Comparison of ENCODE assay signal across 12 mouse cellular contexts in the genomic region with DNA sequence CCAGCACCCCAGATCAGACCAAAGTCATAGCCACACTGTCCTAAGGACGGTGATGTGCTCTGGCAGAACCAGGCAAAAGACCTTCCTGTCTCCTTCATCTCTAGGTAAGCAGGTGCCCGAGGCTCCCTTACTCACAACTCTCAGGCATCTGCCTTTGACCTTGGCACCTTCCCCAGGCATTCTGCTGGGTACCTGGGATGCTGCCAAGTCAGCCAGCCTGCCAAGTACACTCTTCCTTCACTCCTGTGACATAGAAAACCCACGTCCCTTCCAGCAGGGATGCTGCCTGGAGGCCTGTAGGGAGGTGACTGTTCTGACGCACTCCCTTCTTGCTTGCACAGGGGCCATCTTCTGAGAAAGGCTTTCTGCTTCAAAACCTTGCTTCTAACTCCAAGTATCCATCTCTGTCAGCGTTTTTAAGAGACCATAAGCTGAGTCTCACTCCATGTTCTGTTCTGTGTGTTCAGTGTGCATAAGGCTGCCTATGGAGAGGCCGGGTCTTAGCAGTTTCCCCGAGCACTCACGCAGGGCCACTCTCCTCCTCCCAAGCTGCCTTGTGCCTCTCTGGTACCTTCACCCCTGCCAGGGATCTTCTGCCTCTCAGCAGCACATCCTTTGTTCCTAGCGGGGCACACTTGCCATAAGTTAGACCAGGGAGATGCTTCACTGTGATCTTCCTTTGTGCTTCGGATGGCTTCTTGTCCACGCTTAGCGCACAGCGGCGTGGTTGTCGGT. TPM values are rescaled to one million over a fixed set of nuclear protein-coding genes. Genes with fewer than 3 reads are reported as not detected.
A peak's percentile ranks its signal among the peaks of the same experiment; 100 is the strongest.
DNase-seq lines count a peak whose midpoint lies in the region; ATAC-seq and TF ChIP-seq lines count a peak whose summit lies in the region.
"Had no signal": no experiment of that assay in that cellular context is flagged by ENCODE, and none has a peak within 500 bp of the region (broad histone marks: within the 10 kb centered on the region; RNA-seq: fewer than 3 reads in every experiment).

No protein-coding gene starts in this region.

- no peaks in the 10 kb centered on the region for H3K9me3 ChIP-seq in heart, embryonic 10.5 days
- H3K9me3 ChIP-seq in forebrain, embryonic 13.5 days (replicated peaks), result no peaks in the 10 kb centered on the region
- H3K9me3 ChIP-seq in lung, embryonic 15.5 days, result no peaks in the 10 kb centered on the region
- no peaks in the 10 kb centered on the region for H3K9me3 ChIP-seq in intestine, postnatal 0 days (ENCODE audit: control insufficient read depth)
- H3K9me3 ChIP-seq: embryonic facial prominence, embryonic 12.5 days; liver, embryonic 13.5 days had no signal

- no peak overlapping the region for H3K4me2 ChIP-seq in forebrain, embryonic 13.5 days
- no peak overlapping the region for H3K4me2 ChIP-seq in lung, embryonic 15.5 days
- no peak overlapping the region for H3K4me2 ChIP-seq in intestine, postnatal 0 days (replicated peaks; ENCODE audit: low read depth)
- H3K4me2 ChIP-seq: embryonic facial prominence, embryonic 12.5 days; liver, embryonic 13.5 days had no signal

- no peak overlapping the region for H3K4me3 ChIP-seq in heart, embryonic 10.5 days
- no peak overlapping the region for H3K4me3 ChIP-seq in forebrain, embryonic 13.5 days
- no peak overlapping the region for H3K4me3 ChIP-seq in lung, embryonic 15.5 days
- no peak overlapping the region for H3K4me3 ChIP-seq in intestine, postnatal 0 days (ENCODE audit: low read depth, low read length)
- H3K4me3 ChIP-seq: embryonic facial prominence, embryonic 12.5 days; liver, embryonic 13.5 days had no signal

- 82% methylated on average over 15 of the region's 15 CpGs for WGBS in heart, embryonic 10.5 days
- 53% methylated on average over 15 of the region's 15 CpGs for WGBS in forebrain, embryonic 13.5 days
- WGBS in lung, embryonic 15.5 days, result 74% methylated on average over 15 of the region's 15 CpGs
- WGBS in intestine, postnatal 0 days, result 83% methylated on average over 15 of the region's 15 CpGs

- peak; percentile 71 for ATAC-seq in forebrain, embryonic 13.5 days
- ATAC-seq in lung, embryonic 15.5 days (ENCODE audit: borderline replicate concordance, extremely low read depth, low FRiP score, low TSS enrichment), result no peak
- no peak for ATAC-seq in intestine, postnatal 0 days
- no peak for ATAC-seq in activated CD4-positive, CD25-positive, alpha-beta regulatory T cell, adult 4 months

- peaks cover 19% of the 10 kb centered on the region for H3K27me3 ChIP-seq in heart, embryonic 10.5 days (ENCODE audit: insufficient read depth, poor library complexity, severe bottlenecking)
- no peaks in the 10 kb centered on the region for H3K27me3 ChIP-seq in forebrain, embryonic 13.5 days
- H3K27me3 ChIP-seq in lung, embryonic 15.5 days, result no peaks in the 10 kb centered on the region
- H3K27me3 ChIP-seq in intestine, postnatal 0 days (replicated peaks; ENCODE audit: control insufficient read depth, insufficient read depth, low read length), result no peaks in the 10 kb centered on the region
- H3K27me3 ChIP-seq: CH12.LX; embryonic facial prominence, embryonic 12.5 days; liver, embryonic 13.5 days had no signal

- peaks cover 10% of the 10 kb centered on the region for H3K4me1 ChIP-seq in heart, embryonic 10.5 days
- H3K4me1 ChIP-seq in forebrain, embryonic 13.5 days, result peaks cover 16% of the 10 kb centered on the region
- peaks cover 31% of the 10 kb centered on the region for H3K4me1 ChIP-seq in lung, embryonic 15.5 days
- no peaks in the 10 kb centered on the region for H3K4me1 ChIP-seq in intestine, postnatal 0 days (replicated peaks; ENCODE audit: control insufficient read depth, insufficient read depth, low read length)
- H3K4me1 ChIP-seq: liver, embryonic 13.5 days had no signal

- no peaks in the 10 kb centered on the region for H3K36me3 ChIP-seq in heart, embryonic 10.5 days
- no peaks in the 10 kb centered on the region for H3K36me3 ChIP-seq in forebrain, embryonic 13.5 days (ENCODE audit: poor library complexity, severe bottlenecking)
- no peaks in the 10 kb centered on the region for H3K36me3 ChIP-seq in lung, embryonic 15.5 days
- H3K36me3 ChIP-seq in intestine, postnatal 0 days (ENCODE audit: control insufficient read depth, insufficient read depth), result no peaks in the 10 kb centered on the region
- H3K36me3 ChIP-seq: embryonic facial prominence, embryonic 12.5 days; liver, embryonic 13.5 days had no signal

- H3K9ac ChIP-seq in forebrain, embryonic 13.5 days, result 0 out of 2 replicates have a peak overlapping the region, but pooled peaks have one; percentile 16
- H3K9ac ChIP-seq in lung, embryonic 15.5 days, result no peak overlapping the region
- H3K9ac ChIP-seq in intestine, postnatal 0 days (ENCODE audit: low read depth, low read length), result no peak overlapping the region
- H3K9ac ChIP-seq: embryonic facial prominence, embryonic 12.5 days; liver, embryonic 13.5 days had no signal

- no peak for TF ChIP-seq CTCF in intestine, postnatal 0 days (IDR thresholded peaks at IDR 0.05; ENCODE audit: low read depth)

- H3K27ac ChIP-seq in heart, embryonic 10.5 days, result no peak overlapping the region
- peak overlapping the region; percentile 75 for H3K27ac ChIP-seq in forebrain, embryonic 13.5 days
- peak overlapping the region; percentile 15; the same call in 1 of the 2 replicates for H3K27ac ChIP-seq in lung, embryonic 15.5 days
- H3K27ac ChIP-seq in intestine, postnatal 0 days (ENCODE audit: low read depth, low read length), result no peak overlapping the region
- H3K27ac ChIP-seq: embryonic facial prominence, embryonic 12.5 days; liver, embryonic 13.5 days had no signal

- DNase-seq in heart, adult 9 months (ENCODE audit: low spot score in 2 of 2), result peak; percentile 3 to 11
- DNase-seq in heart, embryonic 10.5 days (ENCODE audit: low spot score), result no peak
- DNase-seq in adrenal gland, adult 2 months, result peak; percentile 69
- no peak for DNase-seq in urinary bladder, postnatal 14 days (ENCODE audit: low spot score)
- DNase-seq: liver, embryonic 13.5 days had no signal

RNA-seq across cellular contexts. Expression of gene Rpl37a, which starts 28.0 kb away (rescaled TPM):
- polyA plus RNA-seq in heart, embryonic 10.5 days (2016; fragmentation: Nextera tagmentation; extraction: Ambion mirVana), result 999 and 1,018 TPM in 2 replicates
- total RNA-seq in adrenal gland, adult 2 months (2021), result 1,000 to 10,000 TPM in 1 of 2 experiments, 100 to 1,000 TPM in 1; 836 to 1,053 TPM
- 128 and 138 TPM in 2 replicates for polyA plus RNA-seq in adrenal gland, adult 2 months (2012; rRNA removed)
- polyA plus RNA-seq in forebrain, embryonic 13.5 days (2015; fragmentation: Nextera tagmentation; extraction: Ambion mirVana), result 1,396 and 1,648 TPM in 2 replicates
- 1,583 and 1,678 TPM in 2 replicates for polyA plus RNA-seq in lung, embryonic 15.5 days (2015; fragmentation: Nextera tagmentation; extraction: Ambion mirVana)
- polyA plus RNA-seq in intestine, postnatal 0 days (2015; fragmentation: Nextera tagmentation; extraction: Ambion mirVana), result 1,358 and 1,438 TPM in 2 replicates
- 1,000 to 10,000 TPM; 2,620 to 2,910 TPM for polyA plus RNA-seq in activated CD4-positive, CD25-positive, alpha-beta regulatory T cell, adult 4 months (2017; shearing (Covaris generic))

RNA-seq across cellular contexts. Expression of gene Ankar, which starts 38.7 kb away (rescaled TPM):
- not detected in 2 replicates for polyA plus RNA-seq in heart, embryonic 10.5 days (2016; fragmentation: Nextera tagmentation; extraction: Ambion mirVana)
- total RNA-seq in adrenal gland, adult 2 months (2021), result not detected
- polyA plus RNA-seq in adrenal gland, adult 2 months (2012; rRNA removed), result not detected in 2 replicates
- polyA plus RNA-seq in forebrain, embryonic 13.5 days (2015; fragmentation: Nextera tagmentation; extraction: Ambion mirVana), result not detected in 2 replicates
- polyA plus RNA-seq in lung, embryonic 15.5 days (2015; fragmentation: Nextera tagmentation; extraction: Ambion mirVana), result not detected in 2 replicates
- not detected in 2 replicates for polyA plus RNA-seq in intestine, postnatal 0 days (2015; fragmentation: Nextera tagmentation; extraction: Ambion mirVana)
- polyA plus RNA-seq in activated CD4-positive, CD25-positive, alpha-beta regulatory T cell, adult 4 months (2017; shearing (Covaris generic)), result not detected
- total RNA-seq: CH12.LX had no signal
- polyA plus RNA-seq: embryonic facial prominence, embryonic 12.5 days; liver, embryonic 13.5 days; small intestine, adult 2 months had no signal

Comparison
In these comparisons a context has a peak if more than half of its experiments do, and no peak if none do; other contexts are left out.
1. DNase-seq: peak in heart, adult 9 months (2 of 2) and adrenal gland, adult 2 months (single experiment); none in heart, embryonic 10.5 days (single experiment) and urinary bladder, postnatal 14 days (single experiment).
2. H3K27ac ChIP-seq: peak in forebrain, embryonic 13.5 days (single experiment) and lung, embryonic 15.5 days (single experiment); none in heart, embryonic 10.5 days (single experiment) and intestine, postnatal 0 days (single experiment).